Mouse (Mus musculus): Measurements from ENCODE around the gene Zfp839.

Gene Zfp839

DNA sequence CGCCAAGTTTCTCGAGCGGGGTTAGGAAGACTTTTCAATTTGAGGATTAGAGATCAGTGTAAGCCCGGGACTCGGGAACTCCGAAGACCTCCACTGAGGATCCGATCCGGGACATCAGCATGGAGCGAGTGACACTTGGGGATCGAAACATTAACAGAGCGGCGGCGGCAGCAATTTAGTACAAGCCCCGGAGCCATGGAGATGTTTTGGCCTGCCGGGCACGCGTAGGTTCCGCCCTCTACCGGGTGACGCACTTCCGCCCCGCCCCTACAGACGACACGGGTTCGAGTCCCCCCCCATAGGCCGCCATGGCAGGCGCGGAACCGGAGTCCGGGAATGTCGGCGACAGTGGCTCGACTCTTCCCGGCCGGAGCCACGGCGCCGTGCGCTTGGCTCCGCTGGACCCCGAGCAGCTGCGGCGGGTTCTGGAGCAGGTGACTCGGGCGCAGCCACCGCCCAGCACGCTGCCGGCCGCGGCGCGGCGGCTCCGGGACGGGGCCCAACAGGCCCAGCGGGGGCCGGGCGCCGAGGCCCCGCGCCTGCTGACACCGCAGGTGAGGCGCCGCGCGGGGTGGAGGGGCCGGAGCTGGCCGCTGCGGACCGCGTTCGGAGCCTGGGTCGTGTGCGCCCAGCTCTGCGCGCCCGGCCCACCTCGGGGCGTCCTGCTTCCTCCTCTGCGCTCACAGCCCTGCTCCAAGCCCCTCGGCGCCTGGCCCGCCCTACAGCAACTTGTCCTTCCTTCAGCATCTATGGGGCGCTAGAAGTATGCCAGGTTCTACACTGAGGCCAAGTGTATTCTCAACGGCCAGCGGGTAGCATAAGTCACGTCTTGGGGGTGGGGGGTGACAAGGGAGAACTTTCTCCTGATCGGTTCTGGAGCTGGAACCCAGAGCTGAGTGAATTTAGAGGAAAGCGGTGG lies at the start of gene Zfp839:
Zfp839 (plus strand) TSS at position 244 of the 919 bp plus-strand sequence.
- DNase-seq (ENCODE audit: low spot score in 2 of 2) = peak; percentile 87

DNA sequence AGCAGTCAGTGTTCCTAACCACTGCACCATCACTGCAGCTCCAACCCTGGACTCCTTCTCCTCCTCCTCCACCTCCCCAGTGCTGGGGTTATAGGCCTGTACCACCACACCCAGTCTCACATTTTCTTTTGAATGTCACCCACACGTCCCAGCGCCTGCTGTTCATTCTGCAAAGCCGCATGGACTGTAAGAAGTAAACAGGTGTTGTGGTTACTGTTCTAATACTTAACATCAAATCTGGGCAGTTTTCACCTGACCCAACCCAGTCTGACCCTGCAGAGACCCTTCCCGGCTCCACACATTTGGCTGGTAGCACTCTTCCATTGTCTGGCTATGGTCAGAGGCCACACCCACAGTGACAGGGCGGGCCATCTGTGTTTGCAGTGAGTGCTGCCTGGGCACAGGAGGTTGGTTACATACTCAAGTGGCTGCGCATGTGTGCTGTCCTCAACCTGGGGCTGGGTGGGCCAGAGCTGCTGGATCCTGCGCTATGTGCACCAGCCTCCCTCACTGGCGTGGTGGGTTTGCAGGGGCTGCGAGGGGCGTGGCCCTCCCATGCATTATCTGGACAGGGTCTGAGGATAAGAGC lies 48.1 kb upstream of the Zfp839 start:
- DNase-seq (ENCODE audit: low spot score in 2 of 2) = no peak

- no peak for DNase-seq (ENCODE audit: low spot score in 2 of 2)
These were observed 47.3 kb upstream of the Zfp839 start for GRCm38 (mm10) chr12:110802674-110803297.

GRCm38 (mm10) chr12:110804261-110804660 lies 45.8 kb upstream of the Zfp839 start:
- no peak for DNase-seq (ENCODE audit: low spot score in 2 of 2)

- DNase-seq (ENCODE audit: low spot score in 2 of 2) = peak in 1 of 2 experiments; percentile 22
These were observed 43.6 kb upstream of the Zfp839 start for GRCm38 (mm10) chr12:110806301-110806970.

- no peak for DNase-seq (ENCODE audit: low spot score in 2 of 2)
These were observed 41.6 kb upstream of the Zfp839 start for GRCm38 (mm10) chr12:110808430-110808829.

GRCm38 (mm10) chr12:110808848-110809247 lies 41.2 kb upstream of the Zfp839 start:
- DNase-seq (ENCODE audit: low spot score in 2 of 2) = no peak

DNA sequence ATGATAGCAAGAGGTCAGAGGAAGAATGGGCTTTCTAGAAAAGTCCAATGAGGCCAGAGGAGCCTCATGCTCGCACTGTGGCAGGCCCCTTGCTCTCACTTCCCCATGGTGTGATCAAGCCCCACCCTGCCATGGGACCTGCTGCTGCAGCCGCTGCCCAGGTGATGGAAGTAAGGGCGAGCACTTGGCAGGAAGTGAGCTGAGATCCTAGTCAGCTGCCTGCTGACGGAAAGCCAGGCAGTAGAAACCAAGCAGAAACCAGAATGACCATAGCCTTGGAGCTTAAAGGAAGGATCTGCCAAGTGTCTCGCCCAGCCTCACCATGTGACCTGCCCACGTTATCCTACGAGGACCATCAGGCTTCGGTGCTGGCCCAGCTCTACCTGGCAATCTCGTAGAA lies 36.9 kb upstream of the Zfp839 start:
- no peak for DNase-seq (ENCODE audit: low spot score in 2 of 2)

- DNase-seq (ENCODE audit: low spot score in 2 of 2) = no peak
These were observed 36.4 kb upstream of the Zfp839 start for GRCm38 (mm10) chr12:110813624-110814023.

GRCm38 (mm10) chr12:110814924-110815323 lies 35.1 kb upstream of the Zfp839 start:
- no peak for DNase-seq (ENCODE audit: low spot score in 2 of 2)

DNA sequence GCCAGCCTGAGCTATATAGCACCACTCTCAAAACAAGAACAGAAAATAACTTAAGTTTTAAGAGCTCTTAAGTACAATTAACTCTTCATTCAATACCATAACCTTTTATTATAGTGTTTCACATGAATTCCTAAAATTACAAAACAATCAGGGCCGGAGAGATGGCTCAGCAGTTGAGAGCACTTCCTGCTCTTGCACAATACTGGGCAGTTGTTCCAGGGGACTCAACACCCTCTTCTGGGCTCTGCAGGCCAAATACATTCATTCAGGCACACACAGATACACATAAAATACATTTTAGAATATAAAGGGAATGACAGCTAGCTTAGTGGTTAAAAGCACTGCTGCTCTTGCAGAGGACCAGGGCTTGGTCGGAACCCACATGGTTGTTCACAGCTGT lies 33.2 kb upstream of the Zfp839 start:
- DNase-seq (ENCODE audit: low spot score in 2 of 2) = no peak

GRCm38 (mm10) chr12:110819367-110819766 lies 30.7 kb upstream of the Zfp839 start:
- no peak for DNase-seq (ENCODE audit: low spot score in 2 of 2)

- DNase-seq (ENCODE audit: low spot score in 2 of 2) = no peak
These were observed 28.3 kb upstream of the Zfp839 start for GRCm38 (mm10) chr12:110821787-110822186.

GRCm38 (mm10) chr12:110822366-110822765 lies 27.7 kb upstream of the Zfp839 start:
- no peak for DNase-seq (ENCODE audit: low spot score in 2 of 2)

- no peak for DNase-seq (ENCODE audit: low spot score in 2 of 2)
These were observed 21.1 kb upstream of the Zfp839 start for GRCm38 (mm10) chr12:110828908-110829307.

DNA sequence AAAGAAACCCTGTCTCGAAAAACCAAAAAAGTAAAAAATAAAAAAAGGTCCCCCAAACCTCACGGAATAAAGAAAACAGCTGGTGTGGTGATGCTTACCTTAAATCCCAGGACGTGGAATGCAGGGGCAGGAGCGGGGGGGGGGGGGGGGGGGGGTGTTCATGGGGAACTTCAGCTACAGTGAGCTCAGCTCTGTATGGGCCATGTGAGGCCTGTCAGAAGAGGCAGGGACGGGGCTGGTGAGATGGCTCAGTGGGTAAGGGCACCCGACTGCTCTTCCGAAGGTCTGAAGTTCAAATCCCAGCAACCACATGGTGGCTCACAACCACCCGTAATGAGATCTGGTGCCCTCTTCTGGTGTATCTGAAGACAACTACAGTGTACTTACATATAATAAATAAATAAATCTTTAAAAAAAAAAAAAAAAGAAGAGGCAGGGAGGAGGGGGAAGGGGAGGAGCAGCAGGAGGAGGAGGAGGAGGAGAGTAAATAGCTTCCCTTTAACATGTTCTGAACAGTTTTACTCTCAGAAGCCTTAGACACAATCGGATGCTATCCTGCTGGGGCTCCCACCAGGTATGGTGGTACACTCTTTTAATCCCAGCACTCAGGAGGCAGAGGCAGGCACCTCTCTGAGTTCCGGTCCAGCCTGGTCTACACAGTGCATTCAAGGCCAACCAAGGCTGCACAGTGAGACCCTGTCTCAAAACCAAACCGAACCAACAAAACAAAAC lies 19.6 kb upstream of the Zfp839 start:
- DNase-seq (ENCODE audit: low spot score in 2 of 2) = no peak

DNA sequence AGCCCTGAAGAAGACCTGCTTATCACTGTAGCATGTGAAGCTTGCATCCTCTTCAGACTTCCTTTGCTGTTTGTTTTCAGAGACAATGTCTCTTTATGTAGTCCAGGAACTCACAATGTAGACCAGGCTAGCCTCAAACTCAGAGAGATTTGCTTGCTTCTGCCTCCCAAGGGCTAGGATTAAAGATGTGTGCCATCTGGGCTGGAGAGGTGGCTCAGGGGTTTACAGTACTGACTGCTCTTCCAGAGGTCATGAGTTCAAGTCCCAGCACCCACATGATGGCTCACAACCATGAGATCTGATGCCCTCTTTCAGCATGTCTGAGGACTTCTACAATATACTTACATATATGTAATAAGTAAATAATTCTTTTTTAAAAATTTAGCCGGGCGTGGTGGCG lies 14.9 kb upstream of the Zfp839 start:
- no peak for DNase-seq (ENCODE audit: low spot score in 2 of 2)

- DNase-seq (ENCODE audit: low spot score in 2 of 2) = no peak
These were observed 13.3 kb upstream of the Zfp839 start for GRCm38 (mm10) chr12:110836729-110837128.

DNA sequence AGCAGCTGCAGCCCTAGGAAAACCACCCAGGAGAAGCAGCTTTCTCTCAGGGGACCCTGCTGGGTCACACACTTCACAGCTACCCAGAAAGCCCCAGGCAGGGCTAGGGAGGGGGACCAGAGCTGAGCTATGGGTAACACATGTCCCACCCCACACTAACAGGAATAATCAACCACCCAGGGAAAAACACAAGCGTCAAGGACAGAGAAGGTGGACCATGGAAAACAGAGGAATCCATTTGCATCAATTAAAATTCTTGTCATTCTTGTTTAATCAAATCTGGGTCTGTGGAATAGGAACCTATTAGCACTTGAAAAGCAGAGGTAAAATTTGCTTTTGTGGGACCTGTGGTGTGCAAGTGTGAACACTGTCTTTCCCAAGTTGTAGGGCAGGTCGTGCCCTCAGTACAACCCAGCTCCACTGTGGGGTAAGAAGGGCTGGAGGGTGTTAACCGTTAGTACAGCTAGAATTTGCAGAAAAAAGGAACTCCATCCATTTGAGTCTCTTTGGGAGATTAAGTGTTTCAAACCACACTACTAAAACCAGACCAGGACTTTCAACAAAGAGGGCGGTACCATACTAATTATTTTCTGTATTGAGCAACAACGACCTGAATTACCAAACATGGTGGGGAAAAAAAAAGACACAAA lies 12.7 kb upstream of the Zfp839 start:
- DNase-seq (ENCODE audit: low spot score in 2 of 2) = no peak

DNA sequence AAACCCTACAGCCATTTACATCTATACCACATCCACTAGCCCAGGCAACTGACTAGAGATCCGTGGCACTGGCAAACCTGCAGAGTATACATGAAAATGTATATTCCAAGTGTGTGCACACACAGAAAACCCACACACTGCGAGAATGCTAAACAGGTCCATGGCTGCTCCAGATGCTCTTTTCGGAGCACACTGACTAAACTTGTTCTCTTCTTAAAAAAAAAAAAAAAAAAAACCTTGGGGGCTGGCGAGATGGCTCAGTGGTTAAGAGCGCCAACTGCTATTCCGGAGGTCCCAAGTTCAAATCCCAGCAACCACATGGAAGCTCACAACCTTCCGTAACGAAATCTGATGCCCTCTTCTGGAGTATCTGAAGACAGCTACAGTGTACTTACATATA lies 12.2 kb upstream of the Zfp839 start:
- DNase-seq (ENCODE audit: low spot score in 2 of 2) = no peak

Measured in right cerebral cortex, postnatal 36 days (tissue).